Mouse (Mus musculus) ES-CJ7 (cell line): ENCODE results near the gene Calml4.

Experiments
- DNase-seq: peaks from one replicate; pipeline ENCODE4 v3.0.0; 2011; ENCODE audit warnings: low read depth, low spot score

The Calml4 gene

DNA sequence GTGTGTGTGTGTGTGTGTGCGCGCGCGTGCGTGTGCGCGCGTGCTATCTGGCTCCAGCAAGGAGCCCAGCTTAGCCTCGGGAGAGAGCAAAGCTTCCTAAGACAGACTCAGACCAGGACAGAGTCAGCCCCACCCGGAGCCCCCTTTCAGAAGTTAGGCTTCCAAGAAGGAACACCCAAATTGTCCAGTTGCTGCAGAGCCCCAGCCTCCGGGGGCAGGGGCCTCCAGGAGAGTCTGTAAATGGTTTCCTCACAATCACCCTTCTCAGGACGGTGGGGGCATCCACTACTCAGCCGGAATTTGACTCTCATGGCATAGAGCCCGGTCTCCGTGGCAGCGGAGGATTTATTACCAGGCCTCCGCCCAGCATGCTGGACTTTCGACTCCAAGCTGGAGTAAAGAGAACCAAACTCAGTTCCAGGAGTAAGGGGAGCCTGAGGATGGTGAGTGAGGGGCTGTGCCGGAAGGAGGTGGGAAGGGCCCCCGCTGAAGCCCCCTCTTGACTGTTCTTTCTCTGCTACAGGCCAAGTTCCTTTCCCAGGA lies at the start of gene Calml4:
Gene Calml4 (plus strand): TSS at position 362 of the 543 bp plus-strand sequence.
- DNase-seq = no peak

DNA sequence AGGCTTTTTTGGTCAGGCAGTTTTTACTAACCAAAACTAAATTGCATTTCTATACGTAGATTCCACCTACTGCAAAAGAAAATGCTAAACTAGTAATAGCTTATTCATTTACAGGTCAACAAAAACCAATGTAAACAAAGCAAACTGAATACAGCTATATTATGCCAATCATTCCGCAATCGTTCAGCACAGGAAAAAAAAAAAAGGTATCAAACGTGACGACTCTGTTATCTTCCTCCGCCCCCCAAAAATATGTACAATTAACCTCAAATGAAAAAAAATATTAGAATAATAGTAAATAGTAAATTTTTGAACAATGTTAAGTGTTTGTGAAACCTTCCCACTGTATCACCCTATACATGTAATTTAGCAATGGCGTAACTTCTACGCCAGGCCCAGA lies 47.8 kb upstream of the Calml4 start:
- DNase-seq = no peak

GRCm38 (mm10) chr9:62810543-62811515 lies 47.1 kb upstream of the Calml4 start:
- peak; percentile 46 for DNase-seq

DNA sequence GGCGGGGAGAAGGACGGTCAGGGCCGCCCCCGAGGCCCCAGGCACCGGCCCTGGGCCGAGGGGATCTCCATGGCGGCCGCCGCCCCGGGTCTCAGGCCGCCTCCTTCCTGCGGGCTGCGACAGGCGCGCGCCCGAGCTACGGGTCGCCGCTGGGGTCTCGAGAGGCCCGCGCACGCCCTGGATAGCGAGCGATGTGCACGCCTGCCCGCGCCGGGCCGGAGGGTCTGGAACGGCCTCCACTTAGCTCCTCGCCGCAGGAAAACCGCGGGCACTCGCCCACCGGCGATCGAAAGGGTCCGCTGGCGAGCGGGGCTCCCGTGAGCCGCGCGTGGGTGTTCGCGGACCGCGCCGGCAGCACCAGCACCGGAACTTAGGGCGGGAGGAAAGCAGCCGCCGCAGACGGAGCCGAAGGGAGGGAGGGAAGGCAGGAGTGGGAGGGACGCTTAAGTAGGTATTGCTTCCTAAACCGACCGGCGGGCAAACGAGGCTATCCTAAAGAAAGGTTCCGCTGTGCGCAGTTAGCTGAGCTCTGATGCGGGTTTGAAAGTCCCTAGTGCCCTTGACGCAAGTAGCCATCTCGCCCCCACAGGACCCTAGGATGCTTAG lies 46.3 kb upstream of the Calml4 start, which contains the start of gene Fem1b:
Gene Fem1b (minus strand): TSS at position 419 of the 606 bp plus-strand sequence.
- peak; percentile 96 for DNase-seq

- DNase-seq = peak; percentile 67
Observed at GRCm38 (mm10) chr9:62812216-62813049, 45.4 kb upstream of the Calml4 start.

- no peak for DNase-seq
Observed at GRCm38 (mm10) chr9:62814751-62815150, 43.1 kb upstream of the Calml4 start.

DNA sequence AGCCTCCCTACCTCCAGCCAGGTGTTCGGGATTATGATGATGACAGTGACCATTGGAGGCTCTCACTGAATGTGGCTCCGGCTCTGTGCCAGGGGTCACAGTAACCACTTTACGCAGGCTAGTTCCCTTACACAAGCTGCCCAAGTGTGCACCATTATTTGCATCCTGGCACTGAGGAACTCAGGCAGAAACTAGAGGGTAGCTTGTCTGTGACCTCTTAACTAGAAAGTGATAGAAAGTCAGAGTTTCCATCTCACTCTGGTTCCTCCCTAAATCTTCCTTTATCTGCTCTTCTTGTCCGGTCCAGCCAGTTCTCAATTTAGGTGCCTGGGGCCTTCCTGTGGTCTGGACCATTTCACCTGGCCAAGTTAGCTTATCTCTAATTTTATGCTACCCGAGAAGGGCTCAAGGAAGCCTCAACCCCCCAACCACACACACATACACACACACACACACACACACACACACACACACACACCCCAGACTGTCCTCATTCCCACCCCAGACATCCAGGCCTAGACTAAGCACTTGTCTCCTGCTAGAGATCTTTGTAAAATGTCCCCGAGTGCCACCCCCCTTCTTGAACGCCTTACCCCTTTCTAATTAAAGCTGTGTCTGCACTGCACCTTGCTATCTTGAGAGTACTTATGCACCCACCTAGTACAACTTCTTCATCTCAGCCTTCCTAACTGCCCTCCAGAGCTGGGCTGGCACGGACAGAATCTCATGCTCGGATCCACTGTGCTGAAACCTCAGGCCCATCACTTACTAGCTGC lies 41.4 kb upstream of the Calml4 start:
- no peak for DNase-seq

DNA sequence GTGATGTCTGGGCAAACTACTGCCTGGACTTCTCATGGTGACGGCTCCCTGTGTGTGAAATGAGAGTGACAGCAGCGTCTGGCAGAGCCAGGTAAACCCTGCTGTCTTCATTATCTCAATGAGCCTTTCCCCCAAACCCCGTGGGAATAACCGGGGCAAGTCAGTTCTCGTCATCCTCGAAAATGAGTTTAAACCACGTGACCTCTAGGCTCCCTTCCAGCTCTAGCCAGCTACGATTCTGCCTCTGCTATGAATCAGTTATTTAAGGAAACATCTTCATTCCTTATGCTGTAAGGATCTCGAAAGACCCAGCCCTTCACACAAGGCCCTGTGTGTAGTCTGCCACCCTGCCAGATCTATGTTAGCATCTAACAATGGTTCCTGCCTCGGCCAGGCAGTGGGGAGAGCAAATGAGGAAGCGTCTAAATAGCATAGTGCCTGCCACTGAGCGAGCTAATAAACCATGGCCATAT lies 40.7 kb upstream of the Calml4 start:
- DNase-seq = no peak

DNA sequence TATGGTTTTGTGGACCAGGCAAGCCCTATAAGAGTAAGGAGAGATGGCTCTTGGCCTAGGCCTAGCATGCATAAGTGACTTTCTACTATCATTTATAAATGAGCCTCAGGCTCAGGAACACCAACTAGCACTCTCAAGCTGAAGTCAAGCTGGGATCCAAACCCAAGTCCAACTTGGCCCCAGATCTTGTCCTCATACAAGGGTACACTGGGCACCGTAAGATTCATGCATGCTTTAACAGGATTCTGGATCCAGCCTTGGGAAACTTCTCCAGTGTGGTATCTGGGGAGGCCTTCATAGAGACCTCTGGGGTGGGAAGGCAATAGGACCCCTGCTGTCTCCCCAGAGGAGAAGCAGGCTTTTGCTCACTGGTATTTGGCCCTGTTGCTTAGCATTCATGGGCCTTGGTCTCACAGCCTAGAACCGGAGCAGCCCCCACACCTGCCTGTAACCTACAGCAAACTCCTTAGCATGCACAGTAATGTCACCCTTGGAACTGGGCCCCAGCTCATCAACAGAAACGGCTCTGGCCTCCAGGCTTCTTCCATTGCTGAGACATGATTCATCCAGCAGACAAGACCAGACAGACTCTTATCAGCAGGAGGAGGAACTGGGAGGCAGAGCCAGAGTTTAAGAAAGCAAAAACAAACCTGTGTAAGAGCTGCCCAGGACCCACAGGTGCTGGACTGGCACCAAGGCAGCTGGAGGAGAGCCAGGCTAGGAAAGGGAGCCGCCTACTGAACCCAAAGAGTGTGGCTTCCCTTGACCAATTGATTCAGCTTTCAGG lies 39.9 kb upstream of the Calml4 start:
- DNase-seq = no peak

- peak; percentile 58 for DNase-seq
Observed at GRCm38 (mm10) chr9:62819494-62819893, 38.4 kb upstream of the Calml4 start.

GRCm38 (mm10) chr9:62819910-62820309 lies 38.0 kb upstream of the Calml4 start:
- peak; percentile 66 for DNase-seq

DNA sequence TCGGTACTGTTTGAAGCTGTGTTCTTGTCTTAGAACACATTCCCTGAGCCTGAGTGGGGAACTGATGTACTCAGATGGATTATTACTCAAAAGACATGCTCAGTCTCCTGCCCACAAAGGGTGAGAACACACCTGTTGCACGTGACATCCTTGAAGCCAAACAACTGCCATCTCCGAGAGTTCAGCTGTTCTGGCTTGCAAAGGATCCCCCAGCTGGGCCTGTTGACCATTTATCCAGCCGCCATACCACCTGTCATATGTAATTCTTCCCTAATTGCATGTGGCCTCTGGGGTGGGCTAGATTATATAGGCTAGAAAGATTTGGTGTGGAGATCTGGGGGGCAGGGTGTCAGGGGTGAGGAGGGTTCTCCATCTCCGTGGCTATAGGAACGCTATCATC lies 37.1 kb upstream of the Calml4 start:
- no peak for DNase-seq

DNA sequence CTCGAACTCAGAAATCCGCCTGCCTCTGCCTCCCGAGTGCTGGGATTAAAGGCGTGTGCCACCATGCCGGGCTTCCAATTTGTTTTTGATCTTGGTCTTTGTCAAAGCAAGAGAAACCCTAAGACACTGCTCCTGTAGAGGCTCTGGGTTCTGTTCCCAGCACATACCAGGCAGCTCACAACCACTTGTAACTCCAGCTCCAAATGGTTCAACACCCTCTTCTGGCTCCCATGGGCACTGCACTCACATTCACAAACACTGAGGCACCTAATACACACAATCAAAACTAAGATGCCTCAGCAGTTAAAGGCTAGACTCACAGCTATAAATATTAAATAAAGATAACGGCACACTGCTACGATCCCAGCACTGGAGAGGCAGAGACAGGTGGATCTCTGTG lies 36.1 kb upstream of the Calml4 start:
- peak; percentile 62 for DNase-seq

GRCm38 (mm10) chr9:62825791-62826393 lies 32.0 kb upstream of the Calml4 start:
- peak; percentile 82 for DNase-seq

DNA sequence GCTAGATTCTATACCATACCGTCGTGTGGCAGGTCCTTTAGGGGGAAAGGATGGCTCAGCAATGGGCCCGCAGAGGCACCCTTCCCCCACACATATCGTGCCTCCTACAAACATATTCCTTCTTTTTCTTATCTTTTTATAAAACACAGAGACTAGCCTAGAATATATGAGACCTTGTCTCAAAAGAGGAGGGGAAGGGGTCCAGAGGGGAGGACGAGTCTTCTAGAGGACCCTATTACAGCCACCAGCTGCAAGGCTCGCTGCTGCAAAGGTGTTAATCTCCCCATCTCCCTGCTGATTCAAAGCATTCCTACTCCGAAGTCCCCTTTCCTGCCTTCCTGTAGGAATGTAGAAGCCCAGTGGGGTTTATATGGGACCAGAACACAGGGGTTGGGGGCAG lies 31.4 kb upstream of the Calml4 start:
- DNase-seq = peak; percentile 48

- peak; percentile 70 for DNase-seq
Observed at GRCm38 (mm10) chr9:62827939-62828652, 29.8 kb upstream of the Calml4 start.

- DNase-seq = peak; percentile 99
Observed at GRCm38 (mm10) chr9:62828662-62829086, 29.2 kb upstream of the Calml4 start.

GRCm38 (mm10) chr9:62829877-62830276 lies 28.0 kb upstream of the Calml4 start:
- peak; percentile 73 for DNase-seq

DNA sequence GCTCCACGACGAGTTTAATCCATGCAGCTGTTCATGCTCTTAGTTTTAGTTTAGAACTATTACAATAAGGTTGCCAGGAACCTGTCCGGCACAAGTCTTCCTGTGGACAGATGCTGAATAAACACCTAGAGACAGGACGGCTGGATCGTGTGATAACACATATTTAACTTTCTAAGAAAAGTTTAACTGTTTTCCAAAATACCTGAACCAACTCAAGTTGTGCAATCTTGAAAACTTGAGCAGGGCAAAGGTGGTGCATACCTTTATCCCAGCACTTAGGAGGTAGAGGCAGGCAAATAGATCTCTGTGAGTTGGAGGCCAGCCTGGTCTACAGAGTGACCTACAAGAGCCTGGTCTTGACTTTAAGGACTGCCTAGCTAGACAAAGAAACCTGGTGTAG lies 23.0 kb upstream of the Calml4 start:
- DNase-seq = no peak
